Mouse (Mus musculus) left cerebral cortex, adult 18-20 months (tissue): ENCODE measurements around the gene Mss51. TPM values are rescaled to one million over a fixed set of nuclear protein-coding genes. Genes with fewer than 3 reads are reported as not detected.
A peak's percentile ranks its signal among the peaks of the same experiment; 100 is the strongest.

ENCODE experiments used
- DNase-seq, 2 experiments: peaks; one replicate each; pipeline ENCODE4 v3.0.0; 2021 to 2022; ENCODE audit warnings: low spot score in 2 of 2, mixed read lengths in 1 of 2
- long read RNA-seq, 2 experiments: library from polyadenylated mRNA; stranded (forward); transcript quantifications; one replicate each; pipeline ENCODE4 v2.0.0; 2021
- total RNA-seq, 2 experiments: library from RNA; stranded (reverse); gene quantifications; 2 replicates each; pipeline ENCODE4 v1.2.3; 2021

Mss51 gene
- total RNA-seq: under 1 TPM; 0.72 to 0.96 TPM
- long read RNA-seq, experiment 1, partial matches to known transcripts: 0 of 1 reads
- long read RNA-seq, experiment 1, other reads (novel, unspliced or antisense): 1 of 1 reads
- long read RNA-seq, experiment 2: 0 reads

GRCm38 (mm10) chr14:20496603-20497002 is at the start of gene Mss51:
Mss51 (minus strand) TSS chr14:20496901.
- no peak for DNase-seq

DNA sequence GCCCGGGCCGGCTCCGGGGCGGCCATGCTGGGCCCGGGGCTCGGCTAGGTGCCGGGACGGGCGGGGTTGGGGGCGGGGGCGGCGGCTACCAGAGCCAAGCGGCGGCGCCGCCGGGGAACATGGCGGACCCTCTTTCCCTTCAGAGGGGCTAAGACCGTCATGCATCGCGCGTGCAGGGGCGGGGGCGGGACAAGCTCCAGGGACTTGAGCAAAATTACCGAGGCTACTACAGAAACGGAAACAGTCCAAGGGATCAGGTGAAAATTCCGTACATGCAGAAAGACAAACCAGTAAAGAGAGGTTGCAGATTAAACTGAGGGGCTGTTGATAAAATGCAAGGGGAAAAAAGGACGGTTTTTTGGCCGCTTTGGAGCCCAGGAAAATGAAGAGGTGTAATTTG is 49.7 kb upstream of the Mss51 start, which contains the start of gene Ppp3cb:
Gene Ppp3cb, minus strand, starts transcription at position 159 of the 400 bp plus-strand sequence.
- peak; percentile 70 to 79 for DNase-seq

DNA sequence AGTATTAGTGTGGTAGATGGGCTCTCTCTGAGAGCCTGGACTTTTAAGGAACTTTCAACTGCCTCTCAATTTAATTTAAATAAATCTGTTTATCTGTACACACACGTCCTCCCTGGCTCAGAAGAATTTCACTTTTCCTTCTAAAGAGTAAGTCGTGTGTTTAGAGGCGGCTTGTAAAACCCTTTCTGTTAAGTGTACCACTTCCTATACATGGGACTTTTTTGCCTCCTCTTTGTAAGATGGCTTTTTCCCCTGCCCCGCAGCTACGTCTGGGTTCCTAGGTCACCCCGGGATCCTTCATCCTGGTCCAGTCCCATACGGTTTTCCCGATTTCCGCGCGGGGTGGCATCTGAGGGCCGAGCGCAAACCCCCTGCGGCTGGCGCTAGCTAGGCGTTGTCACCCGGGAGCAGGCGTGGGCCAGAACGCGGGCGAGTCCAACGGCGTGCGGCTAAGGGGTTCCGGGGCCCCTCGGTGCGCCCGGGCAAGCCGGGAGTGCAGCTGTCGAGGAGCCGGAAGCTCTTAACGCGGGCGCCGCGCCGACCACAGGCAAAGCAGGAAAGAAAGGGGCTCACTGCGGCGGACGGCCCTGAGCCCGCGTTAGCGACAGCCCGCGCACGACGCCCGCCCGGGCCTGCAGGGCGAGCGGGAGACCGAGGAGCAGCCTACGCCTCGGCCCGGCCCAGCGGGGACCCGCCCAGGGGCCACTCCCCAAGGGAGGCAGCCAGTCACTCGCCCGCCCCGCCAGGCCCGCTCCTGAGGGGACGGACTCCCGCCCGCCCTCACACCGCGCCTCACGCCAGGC is 49.0 kb upstream of the Mss51 start:
- DNase-seq: peak; percentile 76 to 85

- DNase-seq: no peak
Observed at GRCm38 (mm10) chr14:20544467-20545411, 48.0 kb upstream of the Mss51 start.

GRCm38 (mm10) chr14:20529643-20530042 is 32.9 kb upstream of the Mss51 start:
- no peak for DNase-seq

DNA sequence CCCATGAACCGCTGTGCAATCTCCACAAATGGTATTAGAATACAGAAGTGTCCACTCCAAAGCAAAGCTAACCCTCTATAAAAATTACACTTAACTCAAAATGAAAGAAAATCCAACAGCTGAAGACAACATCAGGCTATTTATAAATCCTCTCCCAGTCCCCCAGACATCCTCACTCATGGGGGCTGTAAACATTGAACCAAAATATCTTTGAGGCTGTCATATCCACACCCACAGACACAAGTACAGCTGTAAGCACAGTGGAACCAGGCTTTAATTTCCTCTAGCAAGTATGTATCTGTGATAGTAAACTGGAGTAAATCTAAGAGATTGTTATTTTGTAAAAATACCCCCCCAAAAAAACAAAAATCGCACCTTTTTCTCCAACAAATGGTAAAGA is 23.5 kb upstream of the Mss51 start:
- no peak for DNase-seq

DNA sequence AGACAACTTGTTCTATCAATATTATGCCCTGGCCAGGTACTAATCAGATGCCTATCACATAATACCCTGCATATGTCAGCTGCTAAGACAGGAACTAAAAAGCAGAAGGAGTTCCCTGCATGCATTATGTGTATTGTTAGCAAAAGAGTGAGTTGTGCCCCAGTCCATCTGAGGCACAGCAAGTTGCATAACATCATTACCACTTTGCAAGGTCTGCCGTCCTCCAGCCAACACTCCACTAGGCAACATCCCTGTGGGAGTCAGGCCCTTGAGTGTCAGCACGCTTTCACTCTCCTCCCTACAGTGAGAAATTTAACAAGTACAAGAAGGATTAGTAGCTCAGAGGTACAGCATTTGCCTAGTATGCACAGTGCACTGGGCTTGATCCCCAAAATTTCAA is 11.7 kb upstream of the Mss51 start:
- no peak for DNase-seq

- no peak for DNase-seq
Observed at GRCm38 (mm10) chr14:20502966-20503365, 6.3 kb upstream of the Mss51 start.

GRCm38 (mm10) chr14:20499982-20500381 is 3.3 kb upstream of the Mss51 start:
- DNase-seq: no peak

DNA sequence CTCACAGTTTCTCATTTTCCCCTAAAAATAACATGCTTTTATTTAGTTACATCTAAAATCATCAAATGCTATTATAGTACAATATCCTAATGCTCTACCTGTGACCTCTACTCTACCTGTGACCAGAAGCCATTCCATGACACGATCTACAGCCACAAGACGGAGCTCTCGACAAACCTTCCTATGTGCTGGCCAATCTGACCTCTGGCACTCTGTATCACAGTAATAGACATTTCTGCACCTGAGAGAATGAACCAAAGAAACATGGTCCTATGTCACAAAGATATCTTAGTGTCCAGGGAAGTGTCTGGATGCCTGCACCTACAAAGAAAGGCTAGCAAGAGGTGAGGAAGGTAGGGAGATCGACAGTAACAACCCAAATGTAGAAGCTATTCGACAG is 10.7 kb downstream of the Mss51 start:
- no peak for DNase-seq

DNA sequence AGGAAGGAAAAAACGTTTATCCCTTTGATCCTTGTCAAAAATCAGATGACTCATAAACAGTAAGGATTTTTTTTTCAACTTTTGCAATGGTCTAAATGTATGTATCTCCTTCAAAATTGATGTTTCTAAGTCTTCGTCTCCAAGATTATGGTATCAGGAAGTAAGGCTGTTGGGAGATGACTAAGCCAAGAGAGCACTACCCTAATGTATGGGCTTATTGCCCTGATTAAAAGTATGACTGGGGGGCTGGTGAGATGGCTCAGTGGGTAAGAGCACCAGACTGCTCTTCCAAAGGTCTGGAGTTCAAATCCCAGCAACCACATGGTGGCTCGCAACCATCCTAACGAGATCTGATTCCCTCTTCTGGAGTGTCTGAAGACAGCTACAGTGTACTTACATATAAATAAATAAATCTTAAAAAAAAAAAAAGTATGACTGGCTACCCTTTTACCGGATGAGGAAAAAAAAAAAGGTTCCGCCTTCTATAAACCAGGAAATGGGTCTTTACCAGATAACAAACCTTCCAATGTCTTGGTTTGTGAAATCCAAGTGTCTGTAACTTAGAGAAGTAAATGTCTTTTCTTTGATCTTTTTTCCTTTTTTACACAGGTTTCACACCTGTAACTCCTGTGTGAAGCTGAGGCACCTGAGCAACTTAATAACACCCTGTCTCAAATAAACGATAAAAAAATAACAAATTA is 14.5 kb downstream of the Mss51 start:
- DNase-seq: no peak

GRCm38 (mm10) chr14:20481211-20481610 is 15.5 kb downstream of the Mss51 start:
- DNase-seq: no peak

DNA sequence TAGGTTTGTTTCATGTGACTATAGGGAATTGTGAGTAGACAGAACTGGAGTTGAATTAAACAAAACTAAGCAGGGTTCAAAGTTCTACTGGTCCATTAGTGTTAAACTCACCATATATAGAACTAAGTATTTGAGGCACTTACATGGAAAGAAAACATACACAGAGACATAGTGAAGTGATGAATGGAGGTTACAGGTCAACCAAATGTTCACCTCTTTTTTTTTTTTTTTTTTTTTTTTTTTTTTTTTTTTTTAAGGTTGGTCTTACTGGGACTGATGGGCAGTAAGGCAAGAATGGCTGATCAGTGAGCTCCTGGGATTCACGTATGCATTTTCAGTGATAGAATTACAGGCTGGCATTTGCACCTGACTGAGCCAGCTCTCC is 16.5 kb downstream of the Mss51 start:
- no peak for DNase-seq

- peak; percentile 69 to 80 for DNase-seq
Observed at GRCm38 (mm10) chr14:20479291-20480194, 17.2 kb downstream of the Mss51 start, which contains the start of gene Anxa7. Anxa7 (minus strand) TSS chr14:20480133.

DNA sequence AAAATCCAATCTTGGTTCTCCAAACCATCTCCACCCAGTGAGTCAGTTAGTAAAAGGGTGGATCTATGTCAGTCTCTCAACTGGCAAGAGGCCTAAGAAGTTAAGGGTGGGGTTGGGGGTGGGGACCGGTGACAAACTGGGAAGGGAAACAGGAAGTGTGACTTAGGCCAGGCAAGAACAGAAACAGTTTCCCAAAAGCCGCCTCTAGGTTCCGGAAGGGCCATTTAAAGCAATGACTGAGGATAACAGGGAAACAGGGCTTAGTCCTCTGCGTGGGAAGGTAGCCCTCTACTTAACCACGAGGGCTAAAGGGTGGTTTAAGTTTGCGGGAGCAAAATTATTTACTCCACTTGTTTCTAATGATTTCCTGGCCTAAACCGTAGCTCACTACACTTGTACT is 17.9 kb downstream of the Mss51 start:
- no peak for DNase-seq

DNA sequence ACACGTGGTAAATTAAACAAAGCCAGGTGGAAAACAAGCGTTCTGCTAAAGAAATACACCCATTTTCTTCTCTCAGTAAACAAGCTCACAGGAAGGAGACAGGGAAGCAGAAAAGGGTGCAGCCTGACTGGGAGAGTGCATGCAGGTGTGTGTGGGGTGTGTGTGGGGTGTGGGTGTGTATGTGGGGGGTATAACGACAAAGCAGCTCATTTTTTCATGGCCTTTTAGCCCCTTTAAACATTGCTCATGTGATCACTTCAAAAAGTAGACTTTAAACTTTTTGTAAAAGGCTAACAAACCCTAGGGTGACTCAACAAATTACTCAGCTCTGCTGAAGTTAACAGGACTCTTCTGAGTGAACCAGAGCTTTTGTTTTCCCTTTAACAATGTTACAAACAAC is 18.3 kb downstream of the Mss51 start:
- DNase-seq: no peak

DNA sequence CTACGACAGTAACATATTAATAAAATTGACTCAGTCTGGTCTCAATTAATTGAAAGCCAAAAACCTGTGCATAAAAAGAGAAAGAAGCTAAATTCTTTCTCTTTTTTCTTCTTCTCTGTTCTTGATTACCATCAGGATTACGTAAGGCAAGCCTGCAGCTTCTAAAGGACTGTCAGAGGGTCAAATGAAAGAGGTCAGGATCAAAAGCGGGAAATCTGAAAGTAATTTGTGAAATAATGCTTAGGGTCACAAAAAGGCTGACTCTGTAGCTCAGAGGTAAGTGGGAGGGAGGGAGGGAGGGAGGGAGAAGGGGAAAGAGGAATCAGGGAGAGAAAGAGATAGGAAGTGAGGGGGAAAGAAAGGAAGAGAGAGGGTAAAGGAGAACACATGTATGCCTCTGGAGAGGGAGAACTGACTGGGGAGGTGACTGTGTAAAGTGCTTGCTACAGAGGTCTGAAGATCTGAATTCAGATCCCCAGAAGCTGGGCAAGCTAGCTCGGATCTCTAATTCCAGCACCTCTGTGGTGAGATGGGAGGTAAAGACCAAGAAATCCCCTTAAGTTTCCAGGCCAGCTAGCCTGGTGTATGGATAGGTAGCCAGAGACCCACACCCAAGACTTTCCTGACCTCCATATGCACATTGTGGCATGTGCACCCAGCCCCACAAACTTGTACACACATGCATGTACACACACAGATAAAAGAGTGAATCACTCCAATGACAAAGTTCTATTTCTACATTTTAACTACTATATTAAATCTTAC is 19.3 kb downstream of the Mss51 start:
- no peak for DNase-seq

- no peak for DNase-seq
Observed at GRCm38 (mm10) chr14:20460216-20460615, 36.5 kb downstream of the Mss51 start.

GRCm38 (mm10) chr14:20458378-20458777 is 38.3 kb downstream of the Mss51 start:
- DNase-seq: no peak
